Mouse (Mus musculus): ENCODE data around the gene Rpl9-ps1. TPM values are rescaled to one million over a fixed set of nuclear protein-coding genes. Genes with fewer than 3 reads are reported as not detected.

The Rpl9-ps1 gene
- polyA plus RNA-seq, 1 experiment from 2014 or later = not detected

Other genes with a start within 250 kb of the Rpl9-ps1 start
- gene Rasl10b, start 236.5 kb downstream of the Rpl9-ps1 start, polyA plus RNA-seq (2014; fragmentation: Nextera tagmentation; extraction: Ambion mirVana) = 27.1 and 28.6 TPM in 2 replicates
- 0.97 and 1.5 TPM in 2 replicates for gene Gas2l2, start 216.2 kb downstream of the Rpl9-ps1 start, polyA plus RNA-seq (2014; fragmentation: Nextera tagmentation; extraction: Ambion mirVana)
- 0.39 and 0.60 TPM in 2 replicates for gene 1700020L24Rik, start 207.9 kb downstream of the Rpl9-ps1 start, polyA plus RNA-seq (2014; fragmentation: Nextera tagmentation; extraction: Ambion mirVana)
- 3.9 and 4.2 TPM in 2 replicates for gene Mmp28, start 182.6 kb downstream of the Rpl9-ps1 start, polyA plus RNA-seq (2014; fragmentation: Nextera tagmentation; extraction: Ambion mirVana)
- gene Taf15, start 172.5 kb downstream of the Rpl9-ps1 start, polyA plus RNA-seq (2014; fragmentation: Nextera tagmentation; extraction: Ambion mirVana) = 9.4 and 11.3 TPM in 2 replicates
- gene Heatr9, start 123.4 kb downstream of the Rpl9-ps1 start, polyA plus RNA-seq (2014; fragmentation: Nextera tagmentation; extraction: Ambion mirVana) = not detected in 2 replicates
- not detected in 2 replicates for gene Ccl5, start 115.1 kb downstream of the Rpl9-ps1 start, polyA plus RNA-seq (2014; fragmentation: Nextera tagmentation; extraction: Ambion mirVana)
- 2.1 and 2.9 TPM in 2 replicates for gene Ccl9, start 67.0 kb downstream of the Rpl9-ps1 start, polyA plus RNA-seq (2014; fragmentation: Nextera tagmentation; extraction: Ambion mirVana)
- gene Ccl6, start 52.5 kb downstream of the Rpl9-ps1 start, polyA plus RNA-seq (2014; fragmentation: Nextera tagmentation; extraction: Ambion mirVana) = 2.5 and 3.1 TPM in 2 replicates
- gene Ccl3, start 3.7 kb upstream of the Rpl9-ps1 start, polyA plus RNA-seq (2014; fragmentation: Nextera tagmentation; extraction: Ambion mirVana) = 1.5 and 1.9 TPM in 2 replicates
- 0.43 TPM in 1 of 2 replicates, not detected in the other for gene Ccl4, start 17.0 kb upstream of the Rpl9-ps1 start, polyA plus RNA-seq (2014; fragmentation: Nextera tagmentation; extraction: Ambion mirVana)
- gene Wfdc17, start 58.4 kb upstream of the Rpl9-ps1 start, polyA plus RNA-seq (2014; fragmentation: Nextera tagmentation; extraction: Ambion mirVana) = 0.73 and 1.4 TPM in 2 replicates
- gene Wfdc18, start 63.4 kb upstream of the Rpl9-ps1 start, polyA plus RNA-seq (2014; fragmentation: Nextera tagmentation; extraction: Ambion mirVana) = not detected in 2 replicates
- not detected in 2 replicates for gene Wfdc21, start 101.3 kb upstream of the Rpl9-ps1 start, polyA plus RNA-seq (2014; fragmentation: Nextera tagmentation; extraction: Ambion mirVana)
- 29.1 and 33.3 TPM in 2 replicates for gene Heatr6, start 108.1 kb upstream of the Rpl9-ps1 start, polyA plus RNA-seq (2014; fragmentation: Nextera tagmentation; extraction: Ambion mirVana)
- 0.21 TPM in 1 of 2 replicates, not detected in the other for gene Hnf1b, start 204.4 kb upstream of the Rpl9-ps1 start, polyA plus RNA-seq (2014; fragmentation: Nextera tagmentation; extraction: Ambion mirVana)